Mouse (Mus musculus) liver, embryonic 14.5 days (tissue): ENCODE measurements at regions not wholly inside any gene's neighbourhood (a gene's known extent, or its start where the extent isn't known, plus 50 kb on each side); places are given as distances from the start of the nearest gene placed in this dataset.

Experiments used
- ATAC-seq: fragments of 200-750 bp; cut with Nextera tagmentation; 2 replicates; pipeline ENCODE4 v1.8.0; 2017; ENCODE audit warnings: moderate number of reproducible peaks, mild to moderate bottlenecking, moderate library complexity; ENCODE audit not compliant: insufficient read depth
- DNase-seq, 3 experiments: peaks; one replicate each; pipeline ENCODE4 v3.0.0-alpha.2; 2012 to 2013; ENCODE audit warnings: low read depth in 3 of 3, low spot score in 3 of 3
- H3K27ac ChIP-seq: fragments of 300-500 bp; sonication (generic); 2 replicates; pipeline ENCODE4 v1.5.1; 2014; ENCODE audit warnings: moderate library complexity, mild to moderate bottlenecking, control low read depth, inconsistent platforms
- H3K27me3 ChIP-seq: fragments of 300-500 bp; sonication (generic); 2 replicates; pipeline ENCODE4 v1.6.1; 2014; ENCODE audit warnings: mild to moderate bottlenecking, low read length, moderate library complexity; ENCODE audit not compliant: control insufficient read depth, insufficient read depth
- H3K36me3 ChIP-seq: fragments of 300-500 bp; sonication (generic); replicated peaks from 2 replicates; pipeline ENCODE4 v1.6.1; 2014; ENCODE audit warnings: low read depth; ENCODE audit not compliant: control insufficient read depth, insufficient read depth
- H3K4me1 ChIP-seq, 2 experiments: fragments of 200-500 bp in 1 of 2; fragments of 300-500 bp in 1 of 2; sonication (generic) in 1 of 2; replicated peaks; 2 replicates each; pipeline ENCODE4 v1.6.1; 2012 to 2014; ENCODE audit warnings: antibody characterized with exemption in 1 of 2, inconsistent platforms in 1 of 2, low read length in 1 of 2; ENCODE audit not compliant: control insufficient read depth in 2 of 2, insufficient read depth in 2 of 2
- H3K4me2 ChIP-seq: fragments of 300-500 bp; sonication (generic); 2 replicates; pipeline ENCODE4 v1.6.1; 2014; ENCODE audit warnings: low read depth, mild to moderate bottlenecking, control low read depth, moderate library complexity
- H3K4me3 ChIP-seq, 2 experiments: fragments of 200-500 bp in 1 of 2; fragments of 300-500 bp in 1 of 2; sonication (generic) in 1 of 2; 2 replicates each; pipeline ENCODE4 v1.5.1; 2012 to 2014; ENCODE audit warnings: low read depth in 2 of 2, low read length in 2 of 2, mild to moderate bottlenecking in 2 of 2, control low read depth in 1 of 2, inconsistent platforms in 1 of 2, moderate library complexity in 1 of 2; ENCODE audit not compliant: insufficient read depth in 1 of 2
- H3K9ac ChIP-seq: fragments of 300-500 bp; sonication (generic); replicated peaks from 2 replicates; pipeline ENCODE4 v1.6.1; 2014; ENCODE audit warnings: mild to moderate bottlenecking, control low read depth, moderate library complexity
- H3K9me3 ChIP-seq: fragments of 300-500 bp; sonication (generic); 2 replicates; pipeline ENCODE4 v1.6.1; 2016; ENCODE audit warnings: low read length, mixed read lengths; ENCODE audit not compliant: control insufficient read depth
- CTCF ChIP-seq: IDR thresholded peaks from 2 replicates; pipeline ENCODE4 v1.5.1; 2016; ENCODE audit warnings: antibody characterized with exemption, low read depth, control low read depth
- EP300 ChIP-seq: IDR thresholded peaks from 2 replicates; pipeline ENCODE4 v1.6.1; 2016; ENCODE audit warnings: antibody characterized with exemption, low read depth
- WGBS: fragments of 180-500 bp; shearing (Covaris S2); extraction: QIAGEN DNeasy Blood & Tissue Kit; methylation state at CpG from one replicate; pipeline ENCODE4 v1.1.7; 2014; ENCODE audit not compliant: insufficient replicate concordance; 5-methylcytosine and 5-hydroxymethylcytosine counted together

DNA sequence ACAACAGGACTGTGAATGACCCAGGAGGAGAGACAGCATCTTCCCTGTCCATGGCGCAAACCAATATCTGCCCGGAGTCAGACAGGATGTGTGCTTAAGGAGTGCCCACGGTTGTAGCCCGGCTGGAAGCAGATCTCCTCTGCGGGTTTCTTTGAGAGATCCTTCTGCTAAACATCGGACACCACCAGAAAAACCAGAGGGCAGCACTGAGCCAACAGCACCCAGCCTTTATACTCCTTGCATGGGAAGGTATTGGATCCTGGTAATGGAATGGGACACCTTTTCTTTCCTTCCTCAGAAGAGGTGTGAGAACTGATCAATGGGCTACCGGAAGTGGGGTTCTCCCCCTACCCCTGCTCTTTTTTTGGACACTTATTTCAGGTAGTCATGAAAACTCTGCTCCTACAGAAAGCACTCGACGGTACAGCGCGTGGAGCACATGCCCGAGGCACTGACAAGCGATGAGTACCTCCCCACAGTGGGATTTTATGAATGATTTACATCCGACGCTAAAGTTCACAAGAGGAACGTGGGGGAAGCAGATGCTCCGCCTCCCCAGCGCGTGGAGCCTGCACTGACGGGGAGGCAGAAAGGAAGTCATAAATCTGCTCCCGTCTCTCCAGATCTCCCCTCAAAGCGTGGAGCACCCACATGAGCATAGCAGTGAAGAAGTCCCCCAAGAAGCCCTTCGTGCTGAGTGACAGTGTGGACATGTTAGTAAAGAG, 278.9 kb downstream of the Vrk1 start:
- H3K36me3 ChIP-seq: no peaks in the 10 kb centered on the region
- TF ChIP-seq EP300 (no peak), CTCF (no peak)
- H3K4me3 ChIP-seq: no peak overlapping the region
- no peaks in the 10 kb centered on the region for H3K27me3 ChIP-seq
- H3K9me3 ChIP-seq: no peaks in the 10 kb centered on the region
- no peak overlapping the region for H3K9ac ChIP-seq
- H3K27ac ChIP-seq: no peak overlapping the region
- DNase-seq (no peak), ATAC-seq (no peak)
- WGBS: 38% methylated on average over 23 of the region's 23 CpGs
- H3K4me2 ChIP-seq: no peak overlapping the region
- no peaks in the 10 kb centered on the region for H3K4me1 ChIP-seq

GRCm38 (mm10) chr12:106291476-106292046, 281.5 kb downstream of the Vrk1 start:
- no peak for ATAC-seq
- H3K27ac ChIP-seq: no peak overlapping the region
- no peaks in the 10 kb centered on the region for H3K36me3 ChIP-seq
- H3K4me1 ChIP-seq: no peaks in the 10 kb centered on the region
- TF ChIP-seq CTCF: no peak
- no peaks in the 10 kb centered on the region for H3K9me3 ChIP-seq
- no peak overlapping the region for H3K4me3 ChIP-seq
- H3K27me3 ChIP-seq: no peaks in the 10 kb centered on the region
- H3K4me2 ChIP-seq: no peak overlapping the region
- H3K9ac ChIP-seq: no peak overlapping the region
- no peak for DNase-seq
- 60% methylated on average over 15 of the region's 15 CpGs for whole genome bisulfite sequencing

- H3K4me2 ChIP-seq: no peak overlapping the region
- TF ChIP-seq EP300 (no peak), CTCF (peak; percentile 20; the same call in 1 of the 2 replicates)
- H3K4me3 ChIP-seq: no peak overlapping the region
- H3K27me3 ChIP-seq: no peaks in the 10 kb centered on the region
- no peak overlapping the region for H3K27ac ChIP-seq
- H3K36me3 ChIP-seq: no peaks in the 10 kb centered on the region
- no peaks in the 10 kb centered on the region for H3K9me3 ChIP-seq
- H3K9ac ChIP-seq: no peak overlapping the region
- no peaks in the 10 kb centered on the region for H3K4me1 ChIP-seq
- ATAC-seq (no peak), DNase-seq (no peak)
- 42% methylated on average over 5 of the region's 5 CpGs for WGBS
Observed at GRCm38 (mm10) chr12:106293117-106293516, 283.1 kb downstream of the Vrk1 start.

GRCm38 (mm10) chr12:106295596-106295995, 285.6 kb downstream of the Vrk1 start:
- Histone ChIP-seq H3K9me3 (no peaks in the 10 kb centered on the region), H3K27ac (no peak overlapping the region), H3K9ac (no peak overlapping the region), H3K36me3 (no peaks in the 10 kb centered on the region), H3K27me3 (no peaks in the 10 kb centered on the region), H3K4me3 (no peak overlapping the region), H3K4me2 (no peak overlapping the region), H3K4me1 (no peaks in the 10 kb centered on the region)
- DNase-seq: no peak
- no peak for ATAC-seq
- WGBS: 56% methylated on average over 7 of the region's 7 CpGs
- no peak for TF ChIP-seq CTCF
- no peak for TF ChIP-seq EP300

- no peaks in the 10 kb centered on the region for H3K4me1 ChIP-seq
- no peak overlapping the region for H3K4me2 ChIP-seq
- 50% methylated on average over 8 of the region's 8 CpGs for WGBS
- TF ChIP-seq EP300 (no peak), CTCF (no peak)
- ATAC-seq: no peak
- no peaks in the 10 kb centered on the region for H3K27me3 ChIP-seq
- no peak for DNase-seq
- no peak overlapping the region for H3K9ac ChIP-seq
- no peaks in the 10 kb centered on the region for H3K36me3 ChIP-seq
- no peak overlapping the region for H3K27ac ChIP-seq
- no peaks in the 10 kb centered on the region for H3K9me3 ChIP-seq
- no peak overlapping the region for H3K4me3 ChIP-seq
Observed at GRCm38 (mm10) chr12:106302617-106303016, 292.6 kb downstream of the Vrk1 start.
